ENCODE assay signal across 13 mouse cellular contexts in genomic region chr2:131797001-131797693, GRCm38 (mm10).
"Had no signal": no experiment of that assay in that cellular context is flagged by ENCODE, and none has a peak within 500 bp of the region (broad histone marks: within the 10 kb centered on the region; RNA-seq: fewer than 3 reads in every experiment).

No protein-coding gene starts in this region.

- ATAC-seq: liver, embryonic 12.5 days had no signal

- H3K9ac ChIP-seq: liver, embryonic 12.5 days; lung, embryonic 14.5 days; neural tube, embryonic 13.5 days had no signal

- H3K4me3 ChIP-seq: left cerebral cortex, adult 2 months; limb, embryonic 10.5 days; liver, embryonic 12.5 days; midbrain, embryonic 10.5 days; neural tube, embryonic 13.5 days had no signal

- H3K4me1 ChIP-seq: liver, embryonic 12.5 days; midbrain, embryonic 10.5 days; neural tube, embryonic 13.5 days had no signal

- H3K27ac ChIP-seq: left cerebral cortex, adult 2 months; limb, embryonic 10.5 days; liver, embryonic 12.5 days; midbrain, embryonic 10.5 days; neural tube, embryonic 13.5 days had no signal

- H3K4me2 ChIP-seq: liver, embryonic 12.5 days; lung, embryonic 14.5 days; neural tube, embryonic 13.5 days had no signal

- H3K36me3 ChIP-seq: limb, embryonic 10.5 days; liver, embryonic 12.5 days; midbrain, embryonic 10.5 days; neural tube, embryonic 13.5 days had no signal

- H3K27me3 ChIP-seq: liver, embryonic 12.5 days; neural tube, embryonic 13.5 days had no signal

- H3K9me3 ChIP-seq: limb, embryonic 10.5 days; liver, embryonic 12.5 days; midbrain, embryonic 10.5 days; neural tube, embryonic 13.5 days had no signal

- DNase-seq: kidney, postnatal 25 days; lung, embryonic 14.5 days; lung, postnatal 10 days; lung, postnatal 4 days; midbrain, embryonic 14.5 days; right cerebral cortex, adult 18-20 months; right cerebral cortex, postnatal 25 days; thymus, postnatal 4 days had no signal
